Mouse (Mus musculus): ENCODE data around the gene 1700020N01Rik. TPM values are rescaled to one million over a fixed set of nuclear protein-coding genes. Genes with fewer than 3 reads are reported as not detected.

Gene 1700020N01Rik
- polyA plus RNA-seq, 1 experiment = not detected

GRCm38 (mm10) chr10:21669750-21670161, 76.8 kb downstream of the 1700020N01Rik start:
- DNase-seq (ENCODE audit: low spot score) = no peak

DNA sequence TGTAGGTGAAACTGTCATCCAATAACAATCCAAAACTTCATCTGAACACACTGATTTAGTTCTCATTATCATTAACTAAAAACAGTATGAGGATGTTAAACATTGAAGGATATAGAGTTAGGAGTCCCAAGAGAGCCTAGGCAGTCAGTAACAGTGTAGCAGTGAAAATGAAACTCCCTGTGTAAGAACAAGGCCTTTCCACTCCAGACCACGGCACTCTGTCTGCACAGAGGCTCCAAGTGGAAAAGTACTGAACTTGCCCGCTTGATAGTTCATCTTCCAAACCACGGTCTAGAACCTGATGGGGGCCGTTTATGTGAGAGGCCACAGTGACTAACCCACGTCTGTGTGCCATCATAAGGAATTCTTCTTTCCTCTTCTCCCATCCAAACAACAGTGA, 77.2 kb downstream of the 1700020N01Rik start:
- DNase-seq (ENCODE audit: low spot score) = no peak

Other genes with a start within 250 kb of the 1700020N01Rik start
- gene Aldh8a1, start 215.9 kb upstream of the 1700020N01Rik start, polyA plus RNA-seq (2012; rRNA removed) = 0.03 and 0.04 TPM in 2 replicates